Mouse (Mus musculus): Measurements from ENCODE around the gene Trim33. TPM values are rescaled to one million over a fixed set of nuclear protein-coding genes. Genes with fewer than 3 reads are reported as not detected.

Trim33 gene
- 9.8 and 11.8 TPM in 2 replicates for polyA plus RNA-seq (2015; fragmentation: Nextera tagmentation; extraction: Ambion mirVana)

DNA sequence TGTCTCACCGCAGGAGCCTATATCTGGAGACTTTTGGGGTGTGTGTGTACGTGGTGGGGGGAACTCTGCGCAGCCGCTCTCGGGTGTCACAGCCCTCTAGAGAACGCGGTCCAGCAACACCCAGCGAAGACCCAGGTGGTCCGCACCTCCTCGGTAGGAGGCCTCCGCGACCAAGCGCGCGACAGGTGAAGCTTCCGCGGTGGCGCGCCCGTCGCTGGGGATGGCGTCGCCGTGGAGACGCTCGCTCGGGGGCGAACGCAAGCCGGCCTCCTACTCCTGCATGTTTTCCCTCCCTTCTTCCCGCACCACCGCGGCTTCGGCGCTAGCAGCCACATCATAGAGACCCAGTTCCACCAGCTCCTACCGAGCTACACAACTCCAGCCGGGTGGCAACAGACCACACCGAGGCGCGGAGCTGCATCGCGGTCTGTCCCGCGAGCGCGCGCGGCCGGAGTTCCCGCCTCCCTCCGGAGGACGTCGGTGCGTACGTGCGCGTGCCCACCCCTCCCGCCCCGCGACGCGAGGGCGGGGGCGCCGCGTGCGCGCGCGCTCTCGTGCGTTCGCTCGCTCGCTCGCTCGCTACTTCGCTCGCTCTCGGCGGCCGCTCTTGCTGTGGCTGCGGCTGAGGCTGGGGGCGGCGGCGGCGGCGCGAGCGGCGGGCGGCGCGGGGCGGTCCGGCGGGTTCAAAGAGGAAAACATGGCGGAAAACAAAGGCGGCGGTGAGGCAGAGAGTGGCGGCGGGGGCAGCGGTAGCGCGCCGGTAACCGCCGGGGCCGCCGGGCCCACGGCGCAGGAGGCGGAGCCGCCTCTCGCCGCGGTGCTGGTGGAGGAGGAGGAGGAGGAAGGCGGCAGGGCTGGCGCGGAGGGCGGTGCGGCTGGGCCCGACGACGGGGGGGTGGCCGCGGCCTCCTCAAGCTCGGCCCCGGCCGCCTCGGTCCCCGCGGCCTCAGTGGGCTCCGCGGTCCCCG lies at the start of gene Trim33:
Gene Trim33, plus strand, starts transcription at position 112 of the 968 bp plus-strand sequence.
- Histone ChIP-seq H3K9me3 (no peaks in the 10 kb centered on the region), H3K27me3 (replicated peaks) (no peaks in the 10 kb centered on the region), H3K9ac (peak within 1 kb of the TSS; percentile 94), H3K4me3 (peak within 1 kb of the TSS; percentile 95), H3K4me2 (peak within 1 kb of the TSS; percentile 86), H3K36me3 (peaks cover 21% of the 10 kb centered on the region), H3K27ac (replicated peaks) (peak within 1 kb of the TSS; percentile 93), H3K4me1 (peaks cover 27% of the 10 kb centered on the region)
- peak; percentile 80 for ATAC-seq (ENCODE audit: extremely low read depth, insufficient number of reproducible peaks, low FRiP score, low TSS enrichment)
- under 1% methylated on average over 91 of the region's 136 CpGs for WGBS

DNA sequence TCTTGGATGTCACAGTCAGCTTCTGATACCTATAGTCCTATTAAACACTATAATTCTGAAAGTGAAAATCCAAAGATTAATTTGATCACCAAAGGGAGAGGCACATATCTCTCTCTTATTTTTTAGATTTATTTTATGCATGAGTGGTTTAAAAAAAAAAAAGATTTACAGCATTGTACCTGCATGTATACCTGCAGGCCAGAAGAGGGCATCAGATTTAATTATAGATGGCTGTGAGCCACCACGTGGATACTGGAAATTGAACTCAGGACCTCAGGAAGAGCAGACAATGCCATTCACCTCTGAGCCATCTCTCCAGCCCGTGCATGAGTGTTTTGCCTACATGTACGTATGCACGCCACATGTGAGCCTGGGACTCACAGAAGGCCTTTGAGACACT lies 46.7 kb upstream of the Trim33 start:
- H3K4me1 ChIP-seq, result no peaks in the 10 kb centered on the region

DNA sequence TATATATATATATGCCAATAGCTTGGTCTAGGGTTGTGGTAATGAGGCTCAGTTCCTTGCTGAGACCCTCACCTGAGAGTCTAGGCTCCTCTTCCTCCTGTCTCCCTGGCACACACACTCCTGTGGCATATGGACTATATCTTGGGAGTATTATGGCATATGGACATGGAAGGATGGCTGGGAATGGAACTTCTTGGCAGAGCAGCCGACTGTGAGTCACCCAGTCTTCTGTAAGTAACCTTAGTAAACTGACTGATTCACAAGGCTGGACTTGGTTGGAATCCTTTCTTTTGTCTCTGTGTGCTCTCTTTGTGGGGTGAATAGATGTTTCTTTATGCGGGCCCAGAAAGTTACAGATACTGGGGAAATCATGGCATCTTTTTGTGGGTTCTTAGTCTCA lies 37.6 kb upstream of the Trim33 start:
- no peak overlapping the region for H3K4me3 ChIP-seq
- no peak overlapping the region for H3K27ac ChIP-seq (replicated peaks)
- ATAC-seq (ENCODE audit: extremely low read depth, insufficient number of reproducible peaks, low FRiP score, low TSS enrichment), result no peak
- 87% methylated on average over 2 of the region's 2 CpGs for WGBS
- no peaks in the 10 kb centered on the region for H3K4me1 ChIP-seq
- no peaks in the 10 kb centered on the region for H3K27me3 ChIP-seq (replicated peaks)
- H3K9ac ChIP-seq, result no peak overlapping the region
- H3K9me3 ChIP-seq, result peaks cover 5% of the 10 kb centered on the region
- H3K4me2 ChIP-seq, result no peak overlapping the region
- H3K36me3 ChIP-seq, result no peaks in the 10 kb centered on the region

More for the DNA sequence above, 46.7 kb upstream of the Trim33 start:
- H3K4me2 ChIP-seq, result no peak overlapping the region
- no peaks in the 10 kb centered on the region for H3K36me3 ChIP-seq
- WGBS, result 78% methylated on average over 4 of the region's 4 CpGs
- H3K9ac ChIP-seq, result no peak overlapping the region
- H3K27me3 ChIP-seq (replicated peaks), result no peaks in the 10 kb centered on the region
- H3K9me3 ChIP-seq, result peaks cover 11% of the 10 kb centered on the region
- no peak for ATAC-seq (ENCODE audit: extremely low read depth, insufficient number of reproducible peaks, low FRiP score, low TSS enrichment)
- H3K4me3 ChIP-seq, result no peak overlapping the region
- no peak overlapping the region for H3K27ac ChIP-seq (replicated peaks)

DNA sequence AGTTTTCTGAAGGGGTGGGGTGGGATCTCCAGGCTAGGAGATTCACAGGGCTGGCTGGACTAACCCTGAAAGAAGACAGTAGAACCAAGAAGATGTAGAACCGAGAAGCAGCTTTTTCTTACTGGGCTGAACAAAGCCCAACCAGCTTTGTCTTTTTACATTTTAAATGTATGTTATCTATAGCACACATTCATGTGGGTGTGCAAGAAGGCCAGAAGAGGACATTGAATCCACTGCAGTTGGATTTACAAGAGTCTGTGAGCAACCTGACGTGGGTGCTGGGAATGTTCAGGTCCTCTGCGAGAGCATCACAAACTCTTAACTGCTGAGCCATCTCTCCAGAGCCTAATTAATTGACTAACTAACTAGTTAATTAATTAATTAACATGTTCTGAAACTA lies 36.9 kb upstream of the Trim33 start:
- Histone ChIP-seq H3K4me2 (no peak overlapping the region), H3K9me3 (peaks cover 5% of the 10 kb centered on the region), H3K27ac (replicated peaks) (no peak overlapping the region), H3K27me3 (replicated peaks) (no peaks in the 10 kb centered on the region), H3K36me3 (no peaks in the 10 kb centered on the region), H3K9ac (no peak overlapping the region), H3K4me1 (no peaks in the 10 kb centered on the region), H3K4me3 (no peak overlapping the region)
- ATAC-seq (ENCODE audit: extremely low read depth, insufficient number of reproducible peaks, low FRiP score, low TSS enrichment), result no peak
- whole genome bisulfite sequencing, result 88% methylated on average over 3 of the region's 3 CpGs

DNA sequence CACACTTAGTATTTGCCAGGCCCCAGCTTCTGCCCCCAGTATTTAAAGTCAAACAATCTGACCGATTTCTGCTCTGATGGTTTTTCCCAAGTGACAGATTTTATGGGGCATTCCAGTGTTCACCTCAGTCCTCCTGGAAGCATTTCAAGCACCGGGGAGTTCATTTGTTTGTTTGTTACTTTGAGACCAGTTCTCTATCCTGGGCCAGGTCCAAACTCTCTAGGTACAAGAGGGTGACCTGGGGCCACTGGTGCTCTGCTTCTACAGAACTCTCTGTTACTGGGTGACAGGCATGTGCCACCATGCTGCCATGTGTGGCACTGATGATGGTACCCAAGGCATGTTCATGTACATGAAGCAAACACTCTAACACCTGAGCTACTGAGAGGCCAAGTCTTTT lies 35.6 kb upstream of the Trim33 start:
- H3K4me2 ChIP-seq, result no peak overlapping the region
- H3K9ac ChIP-seq, result no peak overlapping the region
- H3K4me1 ChIP-seq, result no peaks in the 10 kb centered on the region
- no peaks in the 10 kb centered on the region for H3K27me3 ChIP-seq (replicated peaks)
- H3K9me3 ChIP-seq, result peaks cover 5% of the 10 kb centered on the region
- H3K4me3 ChIP-seq, result no peak overlapping the region
- no peaks in the 10 kb centered on the region for H3K36me3 ChIP-seq
- no peak overlapping the region for H3K27ac ChIP-seq (replicated peaks)
- ATAC-seq (ENCODE audit: extremely low read depth, insufficient number of reproducible peaks, low FRiP score, low TSS enrichment), result no peak
- 62% methylated on average over 2 of the region's 2 CpGs for WGBS

DNA sequence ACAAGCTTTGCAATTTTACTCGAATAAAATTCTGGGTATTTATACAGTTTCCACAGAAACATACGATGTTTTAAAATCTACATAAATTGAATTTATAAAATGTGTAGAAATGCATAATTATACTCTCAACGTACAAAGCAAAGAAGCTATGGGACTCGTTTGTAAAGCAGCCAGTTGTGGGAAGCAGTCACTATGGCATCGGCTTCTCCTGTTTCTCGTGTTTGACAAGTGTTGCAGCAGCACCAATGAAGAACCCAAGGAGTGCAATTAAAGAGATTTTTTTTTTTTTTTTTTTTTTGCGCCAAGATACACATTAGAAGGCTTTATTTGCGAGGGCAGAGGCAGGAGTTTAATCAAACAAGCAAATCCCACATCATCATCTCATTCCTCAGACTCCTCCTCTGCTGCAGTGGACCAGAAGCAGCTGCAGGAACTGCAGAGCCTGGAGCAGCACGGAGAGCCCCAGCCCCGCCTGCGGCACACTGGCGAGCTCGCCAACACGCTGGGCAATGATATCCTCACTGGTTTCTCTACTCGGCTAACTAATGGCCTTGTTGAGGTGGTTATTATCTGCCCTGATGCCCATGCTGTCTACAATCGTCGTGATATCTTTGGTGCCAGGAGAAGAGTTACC lies 32.3 kb upstream of the Trim33 start:
- H3K9me3 ChIP-seq, result no peaks in the 10 kb centered on the region
- no peak for ATAC-seq (ENCODE audit: extremely low read depth, insufficient number of reproducible peaks, low FRiP score, low TSS enrichment)
- no peak overlapping the region for H3K4me3 ChIP-seq
- H3K27ac ChIP-seq (replicated peaks), result no peak overlapping the region
- no peaks in the 10 kb centered on the region for H3K36me3 ChIP-seq
- no peak overlapping the region for H3K4me2 ChIP-seq
- no peak overlapping the region for H3K9ac ChIP-seq
- 80% methylated on average over 17 of the region's 17 CpGs for WGBS
- no peaks in the 10 kb centered on the region for H3K4me1 ChIP-seq
- no peaks in the 10 kb centered on the region for H3K27me3 ChIP-seq (replicated peaks)

DNA sequence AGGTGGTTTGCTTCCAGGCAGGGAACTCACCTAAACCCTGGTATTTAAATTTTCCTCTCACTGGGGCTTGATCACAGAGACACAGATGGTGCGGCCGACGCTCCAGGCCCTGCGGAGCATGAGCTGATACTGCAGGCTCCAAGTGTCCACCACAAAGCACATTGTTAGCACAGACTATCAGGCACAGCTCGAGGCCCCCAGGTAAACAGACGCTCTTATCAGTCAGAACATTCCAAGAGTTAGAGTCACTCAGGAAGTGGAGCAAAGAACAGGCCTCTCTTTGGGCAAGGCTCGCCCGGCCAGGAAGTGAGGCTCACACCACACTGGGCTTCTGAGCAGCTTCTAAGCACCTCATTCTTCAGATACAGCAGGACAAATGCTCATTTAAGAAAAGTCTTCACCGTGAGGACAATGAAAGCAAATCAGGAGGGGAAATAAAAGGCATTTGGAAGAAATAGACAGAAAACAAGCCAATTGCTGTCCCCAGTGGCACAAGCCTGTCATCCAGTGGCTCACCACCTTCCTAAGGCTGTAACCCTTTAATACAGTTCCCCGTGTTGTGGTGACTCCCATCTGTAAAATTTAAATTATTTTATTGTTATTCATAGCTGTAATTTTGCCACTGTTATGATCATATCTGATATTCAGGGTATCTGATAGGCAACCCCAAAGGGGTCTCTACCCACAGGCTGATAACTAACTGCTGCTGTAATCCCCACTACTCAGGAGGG lies 22.8 kb upstream of the Trim33 start:
- no peak overlapping the region for H3K9ac ChIP-seq
- peak overlapping the region; percentile 43 for H3K27ac ChIP-seq (replicated peaks)
- WGBS, result 11% methylated on average over 10 of the region's 10 CpGs
- H3K9me3 ChIP-seq, result no peaks in the 10 kb centered on the region
- no peak overlapping the region for H3K4me2 ChIP-seq
- H3K36me3 ChIP-seq, result no peaks in the 10 kb centered on the region
- peaks cover 9% of the 10 kb centered on the region for H3K4me1 ChIP-seq
- no peak overlapping the region for H3K4me3 ChIP-seq
- H3K27me3 ChIP-seq (replicated peaks), result no peaks in the 10 kb centered on the region
- ATAC-seq (ENCODE audit: extremely low read depth, insufficient number of reproducible peaks, low FRiP score, low TSS enrichment), result no peak

DNA sequence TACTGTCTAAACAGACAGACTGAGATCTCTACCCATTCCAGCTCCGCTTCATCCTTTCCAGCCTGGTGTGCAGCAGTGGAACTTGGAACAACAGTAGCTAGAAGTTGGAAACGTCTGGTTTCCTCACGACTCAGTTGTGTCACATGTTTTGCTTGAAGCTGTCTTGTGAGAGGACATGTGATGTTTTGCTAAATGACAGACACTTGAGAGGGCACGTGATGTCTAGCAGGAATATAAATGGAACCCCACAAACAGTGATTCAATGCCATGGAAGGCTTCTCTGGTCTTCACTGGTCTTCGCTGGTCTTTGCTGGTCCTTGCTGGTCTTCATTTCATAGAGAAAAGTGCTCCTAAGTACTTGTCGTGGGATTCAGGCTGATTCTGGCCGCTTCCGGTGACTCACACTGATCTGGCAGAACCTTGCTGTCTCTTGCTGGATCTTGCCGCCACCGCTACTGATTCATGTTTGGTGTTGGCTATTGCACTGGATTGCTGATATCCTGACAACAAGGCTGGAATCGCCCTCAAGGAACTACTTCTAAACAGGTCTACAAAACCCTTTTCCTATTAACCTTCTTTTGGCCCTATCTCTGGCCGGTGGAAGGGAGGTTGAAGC lies 16.2 kb upstream of the Trim33 start:
- Histone ChIP-seq H3K27me3 (replicated peaks) (no peaks in the 10 kb centered on the region), H3K27ac (replicated peaks) (no peak overlapping the region), H3K9me3 (no peaks in the 10 kb centered on the region), H3K4me1 (no peaks in the 10 kb centered on the region), H3K4me2 (no peak overlapping the region), H3K9ac (no peak overlapping the region), H3K4me3 (no peak overlapping the region), H3K36me3 (no peaks in the 10 kb centered on the region)
- no peak for ATAC-seq (ENCODE audit: extremely low read depth, insufficient number of reproducible peaks, low FRiP score, low TSS enrichment)
- WGBS, result 80% methylated on average over 12 of the region's 12 CpGs

DNA sequence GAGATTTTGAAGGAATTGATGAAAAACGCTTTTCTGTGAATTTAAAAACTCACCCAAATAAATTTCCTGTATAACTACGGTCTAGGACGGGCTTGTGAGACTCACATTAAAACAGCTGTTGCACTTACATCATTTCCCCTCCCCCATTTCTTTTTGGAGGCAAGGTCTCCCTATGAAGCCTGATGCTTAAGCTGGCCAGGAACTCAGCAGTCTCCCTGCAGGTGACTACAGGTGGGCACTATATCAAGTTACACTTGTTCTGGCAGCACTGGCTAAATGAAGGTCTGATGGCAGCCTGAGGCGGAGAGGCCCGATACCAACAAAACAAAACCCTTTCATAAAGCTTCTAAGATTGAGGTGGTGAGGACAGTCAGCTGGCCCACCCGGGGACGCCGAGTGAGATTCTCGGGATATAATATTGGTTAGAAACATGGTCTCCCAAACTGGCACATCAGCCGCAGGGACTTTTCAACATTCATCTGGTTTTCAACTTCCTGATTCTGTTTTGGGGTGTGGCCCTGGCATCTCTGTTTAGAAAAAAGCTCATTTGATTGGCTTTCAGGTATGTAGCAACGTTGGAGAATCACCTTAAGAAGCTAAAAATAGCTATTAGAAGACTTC lies 422 bp upstream of the Trim33 start:
- H3K4me2 ChIP-seq, result peak overlapping the region; percentile 86
- peaks cover 27% of the 10 kb centered on the region for H3K4me1 ChIP-seq
- peaks cover 15% of the 10 kb centered on the region for H3K36me3 ChIP-seq
- H3K9me3 ChIP-seq, result no peaks in the 10 kb centered on the region
- peak overlapping the region; percentile 93 for H3K27ac ChIP-seq (replicated peaks)
- no peak for ATAC-seq (ENCODE audit: extremely low read depth, insufficient number of reproducible peaks, low FRiP score, low TSS enrichment)
- WGBS, result 9% methylated on average over 11 of the region's 11 CpGs
- no peaks in the 10 kb centered on the region for H3K27me3 ChIP-seq (replicated peaks)
- peak overlapping the region; percentile 95 for H3K4me3 ChIP-seq
- H3K9ac ChIP-seq, result peak overlapping the region; percentile 94

DNA sequence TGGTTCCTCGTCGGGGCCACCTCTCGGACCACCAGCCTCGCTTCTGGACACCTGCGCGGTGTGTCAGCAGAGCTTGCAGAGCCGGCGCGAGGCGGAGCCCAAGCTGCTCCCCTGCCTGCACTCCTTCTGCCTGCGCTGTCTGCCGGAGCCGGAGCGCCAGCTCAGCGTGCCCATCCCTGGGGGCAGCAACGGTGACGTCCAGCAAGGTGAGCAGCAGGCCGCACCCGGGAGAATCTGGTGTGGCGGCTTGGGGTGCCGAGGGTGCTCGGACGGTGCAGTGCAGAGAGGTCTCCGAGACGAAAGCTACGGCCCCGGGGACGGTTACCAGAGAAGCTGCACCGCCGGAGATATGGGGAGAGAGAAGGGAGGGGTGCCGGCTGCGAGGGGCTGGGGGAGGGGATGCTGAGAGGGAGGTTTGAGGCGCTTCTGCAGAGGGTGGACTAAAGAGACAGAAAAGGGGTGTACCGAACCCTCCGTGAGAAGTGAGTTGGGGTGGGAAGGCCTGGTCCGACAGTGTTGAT lies 1.2 kb downstream of the Trim33 start:
- Histone ChIP-seq H3K36me3 (peaks cover 21% of the 10 kb centered on the region), H3K9ac (peak overlapping the region; percentile 94), H3K9me3 (no peaks in the 10 kb centered on the region), H3K27ac (replicated peaks) (peak overlapping the region; percentile 93), H3K4me2 (peak overlapping the region; percentile 86), H3K4me3 (peak overlapping the region; percentile 95), H3K27me3 (replicated peaks) (no peaks in the 10 kb centered on the region), H3K4me1 (peaks cover 27% of the 10 kb centered on the region)
- ATAC-seq (ENCODE audit: extremely low read depth, insufficient number of reproducible peaks, low FRiP score, low TSS enrichment), result peak; percentile 51
- WGBS, result 0% methylated on average over 36 of the region's 36 CpGs
